Mouse (Mus musculus) inflammation-experienced regulatory T-cells, adult 6 months (primary cell): ENCODE measurements around the gene Shf. TPM values are rescaled to one million over a fixed set of nuclear protein-coding genes. Genes with fewer than 3 reads are reported as not detected.
"Not testable (repeated sequence)": the region's sequence is repeated elsewhere in the genome, so short reads cannot be mapped to it uniquely, and the experiment has no call there.

Experiments used
- ATAC-seq: one replicate; pipeline ENCODE4 v1.8.0; 2017
- polyA plus RNA-seq, 3 experiments: library from polyadenylated mRNA; unstranded; fragments of 100-300 nt; shearing (Covaris generic); gene quantifications; one replicate each; pipeline ENCODE4 v1.2.1; 2017

Gene Shf
- polyA plus RNA-seq: under 1 TPM in 1 of 3 experiments, not detected in 2; 0.39 TPM

- ATAC-seq: peak; percentile 88
Measured at GRCm38 (mm10) chr2:122368995-122369739, at the start of gene Shf. Shf (minus strand) TSS chr2:122369162.

GRCm38 (mm10) chr2:122408928-122409327 is 40.0 kb upstream of the Shf start:
- no peak for ATAC-seq

- no peak for ATAC-seq
Measured at GRCm38 (mm10) chr2:122407607-122408006, 38.6 kb upstream of the Shf start.

- no peak for ATAC-seq
Measured at GRCm38 (mm10) chr2:122396150-122396549, 27.2 kb upstream of the Shf start.

- ATAC-seq: not testable (repeated sequence)
Measured at GRCm38 (mm10) chr2:122387135-122387534, 18.2 kb upstream of the Shf start.

GRCm38 (mm10) chr2:122385095-122385494 is 16.1 kb upstream of the Shf start:
- no peak for ATAC-seq

- no peak for ATAC-seq
Measured at GRCm38 (mm10) chr2:122382121-122382520, 13.2 kb upstream of the Shf start.

GRCm38 (mm10) chr2:122381329-122382103 is 12.6 kb upstream of the Shf start:
- ATAC-seq: no peak

GRCm38 (mm10) chr2:122380768-122381311 is 11.9 kb upstream of the Shf start:
- no peak for ATAC-seq

GRCm38 (mm10) chr2:122379292-122379650 is 10.3 kb upstream of the Shf start:
- no peak for ATAC-seq

GRCm38 (mm10) chr2:122378421-122379291 is 9.7 kb upstream of the Shf start:
- no peak for ATAC-seq

GRCm38 (mm10) chr2:122377751-122378246 is 8.8 kb upstream of the Shf start:
- peak; percentile 24 for ATAC-seq

- peak; percentile 72 for ATAC-seq
Measured at GRCm38 (mm10) chr2:122377215-122377674, 8.3 kb upstream of the Shf start.

GRCm38 (mm10) chr2:122376041-122376561 is 7.1 kb upstream of the Shf start:
- ATAC-seq: no peak

GRCm38 (mm10) chr2:122375391-122375991 is 6.5 kb upstream of the Shf start:
- ATAC-seq: peak; percentile 63

GRCm38 (mm10) chr2:122374666-122375331 is 5.8 kb upstream of the Shf start:
- no peak for ATAC-seq

- no peak for ATAC-seq
Measured at GRCm38 (mm10) chr2:122374012-122374411, 5.0 kb upstream of the Shf start.

GRCm38 (mm10) chr2:122372541-122372940 is 3.6 kb upstream of the Shf start:
- no peak for ATAC-seq

GRCm38 (mm10) chr2:122372067-122372466 is 3.1 kb upstream of the Shf start:
- no peak for ATAC-seq

- ATAC-seq: no peak
Measured at GRCm38 (mm10) chr2:122370101-122370750, 1.3 kb upstream of the Shf start.
